Mouse (Mus musculus) gastrocnemius, adult 2 months (tissue): ENCODE results near the gene Gm27029. TPM values are rescaled to one million over a fixed set of nuclear protein-coding genes. Genes with fewer than 3 reads are reported as not detected.
A peak's percentile ranks its signal among the peaks of the same experiment; 100 is the strongest.
"Not testable (repeated sequence)": the region's sequence is repeated elsewhere in the genome, so short reads cannot be mapped to it uniquely, and the experiment has no call there.

ENCODE experiments used
- DNase-seq: peaks from one replicate; pipeline ENCODE4 v3.0.0; 2022
- H3K27ac ChIP-seq: fragments of 200-600 bp; 2 replicates; pipeline ENCODE4 v1.8.1; 2022; ENCODE audit warnings: mild to moderate bottlenecking
- H3K4me3 ChIP-seq: fragments of 200-600 bp; 2 replicates; pipeline ENCODE4 v1.8.1; 2022; ENCODE audit warnings: mild to moderate bottlenecking, moderate library complexity
- CTCF ChIP-seq: fragments of 200-600 bp; IDR thresholded peaks from 2 replicates; pipeline ENCODE4 v1.8.1; 2022; ENCODE audit warnings: antibody characterized with exemption, mild to moderate bottlenecking, moderate library complexity
- intact Hi-C: fragments of 180-260 bp; cut with DNase I; formaldehyde crosslinking; loops from one replicate; pipeline ENCODE4 v1.15.1; 2025
- total RNA-seq, 2 experiments: library from RNA; stranded (reverse); gene quantifications; 2 replicates each; pipeline ENCODE4 v1.2.3; 2021

Gene Gm27029
- total RNA-seq, 2 experiments from 2014 or later, result 7.9 to 8.4 TPM

- intact Hi-C loops, result no loop called here
- no peak for TF ChIP-seq CTCF
- DNase-seq, result no peak
- Histone ChIP-seq H3K27ac (no peak overlapping the region), H3K4me3 (no peak overlapping the region)
Observed at GRCm38 (mm10) chr11:101431327-101431726, 6.7 kb upstream of the Gm27029 start.

GRCm38 (mm10) chr11:101426165-101426564, 1.6 kb upstream of the Gm27029 start:
- no peak for TF ChIP-seq CTCF
- Histone ChIP-seq H3K27ac (no peak overlapping the region), H3K4me3 (peak overlapping the region; percentile 84)
- intact Hi-C loops, result no loop called here
- DNase-seq, result no peak

- intact Hi-C loops, result no loop called here
- H3K4me3 ChIP-seq, result peak within 1 kb of the TSS; percentile 84
- TF ChIP-seq CTCF, result 0 out of 2 replicates have a peak, but pooled peaks have one; percentile 15
- peak within 1 kb of the TSS; percentile 95 for H3K27ac ChIP-seq
- DNase-seq, result peak; percentile 99
Observed at GRCm38 (mm10) chr11:101424925-101425813, 573 bp upstream of the Gm27029 start, which contains the start of the genes Rundc1 and Ptges3l. Rundc1 (plus strand) TSS chr11:101425085. Ptges3l (minus strand) TSS chr11:101425333.

GRCm38 (mm10) chr11:101420148-101420547, 4.4 kb downstream of the Gm27029 start:
- H3K27ac ChIP-seq, result no peak overlapping the region
- intact Hi-C loops, result no loop called here
- no peak for DNase-seq
- H3K4me3 ChIP-seq, result no peak overlapping the region
- TF ChIP-seq CTCF, result no peak

- Histone ChIP-seq H3K4me3 (no peak overlapping the region), H3K27ac (no peak overlapping the region)
- TF ChIP-seq CTCF, result peak; percentile 9; the same call in 1 of the 2 replicates
- intact Hi-C loops, result no loop called here
- no peak for DNase-seq
Observed at GRCm38 (mm10) chr11:101419610-101420009, 5.0 kb downstream of the Gm27029 start.

GRCm38 (mm10) chr11:101418991-101419390, 5.6 kb downstream of the Gm27029 start:
- TF ChIP-seq CTCF, result no peak
- H3K4me3 ChIP-seq, result no peak overlapping the region
- intact Hi-C loops, result no loop called here
- DNase-seq, result no peak
- H3K27ac ChIP-seq, result no peak overlapping the region

GRCm38 (mm10) chr11:101417101-101417855, 7.3 kb downstream of the Gm27029 start, which contains the start of gene Aarsd1:
Aarsd1 (minus strand) TSS chr11:101417615.
- no peak for TF ChIP-seq CTCF
- H3K4me3 ChIP-seq, result peak within 1 kb of the TSS; percentile 90
- intact Hi-C loops, result no loop called here
- peak within 1 kb of the TSS; percentile 92 for H3K27ac ChIP-seq
- DNase-seq, result peak; percentile 93

- no peak for DNase-seq
- peak overlapping the region; percentile 92 for H3K27ac ChIP-seq
- no peak for TF ChIP-seq CTCF
- intact Hi-C loops, result no loop called here
- peak overlapping the region; percentile 90 for H3K4me3 ChIP-seq
Observed at GRCm38 (mm10) chr11:101416433-101417100, 8.0 kb downstream of the Gm27029 start.

GRCm38 (mm10) chr11:101415306-101415705, 9.3 kb downstream of the Gm27029 start:
- H3K27ac ChIP-seq, result no peak overlapping the region
- TF ChIP-seq CTCF, result peak; percentile 3; the same call in 1 of the 2 replicates
- intact Hi-C loops, result no loop called here
- no peak for DNase-seq
- H3K4me3 ChIP-seq, result no peak overlapping the region

GRCm38 (mm10) chr11:101395110-101395509, 29.5 kb downstream of the Gm27029 start:
- intact Hi-C loops, result loop anchor here (1.0 to 5.0 kb wide), 3 partner anchors 38 to 182 kb away; no protein-coding TSS in a partner anchor
- H3K4me3 ChIP-seq, result no peak overlapping the region
- DNase-seq, result peak; percentile 79
- TF ChIP-seq CTCF, result peak; percentile 92
- no peak overlapping the region for H3K27ac ChIP-seq

GRCm38 (mm10) chr11:101381817-101382216, 42.8 kb downstream of the Gm27029 start:
- no peak overlapping the region for H3K4me3 ChIP-seq
- TF ChIP-seq CTCF, result no peak
- intact Hi-C loops, result no loop called here
- H3K27ac ChIP-seq, result no peak overlapping the region
- DNase-seq, result no peak

- no peak for DNase-seq
- H3K27ac ChIP-seq, result no peak overlapping the region
- intact Hi-C loops, result no loop called here
- no peak overlapping the region for H3K4me3 ChIP-seq
- no peak for TF ChIP-seq CTCF
Observed at GRCm38 (mm10) chr11:101378926-101379325, 45.7 kb downstream of the Gm27029 start.

GRCm38 (mm10) chr11:101378196-101378595, 46.4 kb downstream of the Gm27029 start:
- H3K27ac ChIP-seq, H3K4me3 ChIP-seq, intact Hi-C loops, DNase-seq: not testable (repeated sequence)
